Mouse (Mus musculus): ENCODE measurements around the gene Det1. TPM values are rescaled to one million over a fixed set of nuclear protein-coding genes. Genes with fewer than 3 reads are reported as not detected.
A peak's percentile ranks its signal among the peaks of the same experiment; 100 is the strongest.

Det1 gene
- polyA plus RNA-seq (2015; fragmentation: Nextera tagmentation; extraction: Ambion mirVana): 13.9 TPM in 2 replicates

- H3K9ac ChIP-seq (ENCODE audit: low read depth, low read length): peak within 1 kb of the TSS; percentile 91
- H3K4me1 ChIP-seq (replicated peaks; ENCODE audit: insufficient read depth, low read length): no peaks in the 10 kb centered on the region
- WGBS: under 1% methylated on average over 54 of the region's 54 CpGs
- no peaks in the 10 kb centered on the region for H3K9me3 ChIP-seq (replicated peaks; ENCODE audit: low read length)
- H3K27me3 ChIP-seq (ENCODE audit: insufficient read depth, low read length): no peaks in the 10 kb centered on the region
- H3K27ac ChIP-seq: peak within 1 kb of the TSS; percentile 81
- H3K4me2 ChIP-seq (ENCODE audit: low read length): peak within 1 kb of the TSS; percentile 75
- TF ChIP-seq CTCF (IDR thresholded peaks at IDR 0.05; ENCODE audit: low read depth): peak; percentile 92
- ATAC-seq (replicated peaks; ENCODE audit: low FRiP score, low read depth) (peak; percentile 93), DNase-seq (ENCODE audit: low spot score) (peak; percentile 95)
- 0 out of 2 replicates have a peak, but pooled peaks cover 15% of the 10 kb centered on the region for H3K36me3 ChIP-seq (ENCODE audit: insufficient read depth, low read length)
- peak within 1 kb of the TSS; percentile 89 for H3K4me3 ChIP-seq (replicated peaks; ENCODE audit: low read depth, low read length)
These were observed at the start of gene Det1 for GRCm38 (mm10) chr7:78846737-78847434. Gene Det1 (minus strand): TSS chr7:78847263.

GRCm38 (mm10) chr7:78895653-78896333 lies 48.7 kb upstream of the Det1 start, which contains the start of gene Aen:
Gene Aen (plus strand): TSS chr7:78895854.
- WGBS: 2% methylated on average over 53 of the region's 53 CpGs
- no peak for TF ChIP-seq CTCF (IDR thresholded peaks at IDR 0.05; ENCODE audit: low read depth)
- Histone ChIP-seq H3K9ac (ENCODE audit: low read depth, low read length) (peak within 1 kb of the TSS; percentile 79), H3K4me1 (replicated peaks; ENCODE audit: insufficient read depth, low read length) (no peaks in the 10 kb centered on the region), H3K9me3 (replicated peaks; ENCODE audit: low read length) (no peaks in the 10 kb centered on the region), H3K4me3 (replicated peaks; ENCODE audit: low read depth, low read length) (peak within 1 kb of the TSS; percentile 84), H3K4me2 (ENCODE audit: low read length) (peak within 1 kb of the TSS; percentile 63), H3K27me3 (ENCODE audit: insufficient read depth, low read length) (no peaks in the 10 kb centered on the region), H3K36me3 (ENCODE audit: insufficient read depth, low read length) (no peaks in the 10 kb centered on the region), H3K27ac (0 out of 2 replicates have a peak within 1 kb of the TSS, but pooled peaks have one; percentile 42)
- ATAC-seq (replicated peaks; ENCODE audit: low FRiP score, low read depth) (peak; percentile 97), DNase-seq (ENCODE audit: low spot score) (peak; percentile 100)

- Histone ChIP-seq H3K4me1 (replicated peaks; ENCODE audit: insufficient read depth, low read length) (no peaks in the 10 kb centered on the region), H3K9ac (ENCODE audit: low read depth, low read length) (0 out of 2 replicates have a peak overlapping the region, but pooled peaks have one; percentile 23), H3K27me3 (ENCODE audit: insufficient read depth, low read length) (no peaks in the 10 kb centered on the region), H3K4me2 (ENCODE audit: low read length) (peak overlapping the region; percentile 63), H3K4me3 (replicated peaks; ENCODE audit: low read depth, low read length) (peak overlapping the region; percentile 84), H3K9me3 (replicated peaks; ENCODE audit: low read length) (no peaks in the 10 kb centered on the region), H3K27ac (no peak overlapping the region), H3K36me3 (ENCODE audit: insufficient read depth, low read length) (no peaks in the 10 kb centered on the region)
- ATAC-seq (replicated peaks; ENCODE audit: low FRiP score, low read depth) (no peak), DNase-seq (ENCODE audit: low spot score) (no peak)
- TF ChIP-seq CTCF (IDR thresholded peaks at IDR 0.05; ENCODE audit: low read depth): no peak
- 45% methylated on average over 13 of the region's 13 CpGs for WGBS
These were observed 48.1 kb upstream of the Det1 start for GRCm38 (mm10) chr7:78895021-78895652.

GRCm38 (mm10) chr7:78893917-78894316 lies 46.9 kb upstream of the Det1 start:
- Histone ChIP-seq H3K4me1 (replicated peaks; ENCODE audit: insufficient read depth, low read length) (no peaks in the 10 kb centered on the region), H3K27me3 (ENCODE audit: insufficient read depth, low read length) (no peaks in the 10 kb centered on the region; the same call in 1 of the 2 replicates)
- ATAC-seq (replicated peaks; ENCODE audit: low FRiP score, low read depth): no peak

GRCm38 (mm10) chr7:78890641-78891040 lies 43.6 kb upstream of the Det1 start:
- H3K36me3 ChIP-seq (ENCODE audit: insufficient read depth, low read length): no peaks in the 10 kb centered on the region
- ATAC-seq (replicated peaks; ENCODE audit: low FRiP score, low read depth): no peak

More at GRCm38 (mm10) chr7:78893917-78894316, 46.9 kb upstream of the Det1 start:
- Histone ChIP-seq H3K4me2 (ENCODE audit: low read length) (no peak overlapping the region), H3K4me3 (replicated peaks; ENCODE audit: low read depth, low read length) (no peak overlapping the region), H3K9ac (ENCODE audit: low read depth, low read length) (no peak overlapping the region), H3K36me3 (ENCODE audit: insufficient read depth, low read length) (no peaks in the 10 kb centered on the region), H3K27ac (no peak overlapping the region), H3K9me3 (replicated peaks; ENCODE audit: low read length) (no peaks in the 10 kb centered on the region)
- 82% methylated on average over 10 of the region's 10 CpGs for WGBS
- no peak for TF ChIP-seq CTCF (IDR thresholded peaks at IDR 0.05; ENCODE audit: low read depth)
- no peak for DNase-seq (ENCODE audit: low spot score)

GRCm38 (mm10) chr7:78887431-78887842 lies 40.4 kb upstream of the Det1 start:
- Histone ChIP-seq H3K9ac (ENCODE audit: low read depth, low read length) (no peak overlapping the region), H3K9me3 (replicated peaks; ENCODE audit: low read length) (no peaks in the 10 kb centered on the region), H3K4me1 (replicated peaks; ENCODE audit: insufficient read depth, low read length) (no peaks in the 10 kb centered on the region), H3K27ac (no peak overlapping the region), H3K4me3 (replicated peaks; ENCODE audit: low read depth, low read length) (no peak overlapping the region), H3K36me3 (ENCODE audit: insufficient read depth, low read length) (no peaks in the 10 kb centered on the region), H3K4me2 (ENCODE audit: low read length) (no peak overlapping the region), H3K27me3 (ENCODE audit: insufficient read depth, low read length) (peaks cover 28% of the 10 kb centered on the region)
- ATAC-seq (replicated peaks; ENCODE audit: low FRiP score, low read depth) (no peak), DNase-seq (ENCODE audit: low spot score) (no peak)
- TF ChIP-seq CTCF (IDR thresholded peaks at IDR 0.05; ENCODE audit: low read depth): no peak
- 11% methylated on average over 9 of the region's 9 CpGs for WGBS

More at GRCm38 (mm10) chr7:78890641-78891040, 43.6 kb upstream of the Det1 start:
- peak; percentile 83 for DNase-seq (ENCODE audit: low spot score)
- Histone ChIP-seq H3K4me3 (replicated peaks; ENCODE audit: low read depth, low read length) (no peak overlapping the region), H3K4me1 (replicated peaks; ENCODE audit: insufficient read depth, low read length) (no peaks in the 10 kb centered on the region), H3K27me3 (ENCODE audit: insufficient read depth, low read length) (peaks cover 8% of the 10 kb centered on the region; the same call in 1 of the 2 replicates), H3K9ac (ENCODE audit: low read depth, low read length) (no peak overlapping the region), H3K9me3 (replicated peaks; ENCODE audit: low read length) (no peaks in the 10 kb centered on the region), H3K27ac (no peak overlapping the region), H3K4me2 (ENCODE audit: low read length) (no peak overlapping the region)
- TF ChIP-seq CTCF (IDR thresholded peaks at IDR 0.05; ENCODE audit: low read depth): peak; percentile 96
- 4% methylated on average over 16 of the region's 16 CpGs for WGBS
